Mouse (Mus musculus): ENCODE results near the gene Agmo. TPM values are rescaled to one million over a fixed set of nuclear protein-coding genes. Genes with fewer than 3 reads are reported as not detected.

Gene Agmo
- total and polyA plus RNA-seq, 3 experiments: 0.08 TPM; not detected in 2

DNA sequence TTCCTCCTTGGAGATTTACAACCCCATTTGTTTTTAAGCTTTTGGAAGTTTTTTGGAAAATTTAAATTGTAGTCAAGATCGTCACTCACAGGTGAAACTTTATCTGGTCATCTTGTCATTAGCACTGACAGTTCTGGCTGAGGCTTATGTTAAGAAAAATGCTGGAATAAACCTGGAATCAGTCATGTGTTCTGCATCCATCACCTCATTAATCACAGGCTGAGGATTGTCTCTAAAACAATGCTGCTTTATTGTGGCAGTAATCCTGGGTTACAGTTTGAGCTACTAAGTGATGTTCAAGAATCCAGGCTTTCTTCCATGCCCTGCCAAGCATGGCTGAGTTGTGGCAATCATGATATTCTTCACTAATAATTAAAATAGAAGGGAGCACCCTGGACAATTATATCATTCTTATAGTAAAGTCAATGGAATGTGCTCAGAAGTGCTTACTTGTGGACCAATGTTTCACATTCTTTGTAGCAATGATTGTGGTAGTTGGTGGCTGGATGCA lies 65.6 kb downstream of the Agmo start:
- no peak overlapping the region for H3K27ac ChIP-seq (ENCODE audit: control insufficient read depth, low read depth, low read length)
- H3K9me3 ChIP-seq (replicated peaks; ENCODE audit: insufficient read depth, low read length): no peaks in the 10 kb centered on the region
- H3K36me3 ChIP-seq (ENCODE audit: control insufficient read depth in 1 of 2, insufficient read depth in 2 of 2, low read length in 2 of 2): no peaks in the 10 kb centered on the region

DNA sequence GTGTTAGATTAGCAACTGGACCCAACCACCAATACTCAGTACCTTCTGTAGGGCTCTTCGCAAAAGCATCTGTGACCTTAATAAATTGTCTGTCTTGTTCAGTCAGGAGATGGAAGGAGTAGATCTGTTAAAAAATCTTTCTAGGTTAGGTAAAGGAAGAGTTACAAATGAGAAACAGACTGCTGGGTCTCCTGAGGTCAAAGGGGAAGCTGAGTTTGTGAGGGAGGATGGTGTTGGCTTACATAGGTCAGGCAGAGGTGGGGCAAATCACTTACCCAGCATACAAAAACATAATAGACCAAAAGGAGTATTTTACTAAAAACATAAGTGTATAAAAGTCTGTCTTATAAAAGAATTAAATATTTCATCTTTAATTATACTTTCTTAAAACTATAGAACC lies 69.3 kb downstream of the Agmo start:
- Histone ChIP-seq H3K27me3 (ENCODE audit: control insufficient read depth in 1 of 2, insufficient read depth in 2 of 2, low read length in 2 of 2) (no peaks in the 10 kb centered on the region; a peak in 1 of 4 replicates), H3K79me2 (ENCODE audit: control insufficient read depth, insufficient read depth, low read length, poor library complexity) (no peaks in the 10 kb centered on the region), H3K27ac (ENCODE audit: control insufficient read depth, low read depth, low read length) (no peak overlapping the region), H3K36me3 (ENCODE audit: control insufficient read depth in 1 of 2, insufficient read depth in 2 of 2, low read length in 2 of 2) (no peaks in the 10 kb centered on the region), H3K9me3 (replicated peaks; ENCODE audit: insufficient read depth, low read length) (no peaks in the 10 kb centered on the region), H3K9ac (ENCODE audit: control insufficient read depth, low read depth, low read length, poor library complexity, severe bottlenecking) (no peak overlapping the region), H3K4me1 (ENCODE audit: control insufficient read depth in 1 of 2, insufficient read depth in 2 of 2, low read length in 2 of 2) (no peaks in the 10 kb centered on the region), H3K4me3 (ENCODE audit: control insufficient read depth in 1 of 2, insufficient read depth in 1 of 2, low read depth in 2 of 2, low read length in 2 of 2) (no peak overlapping the region)
- TF ChIP-seq TAL1 (IDR thresholded peaks at IDR 0.05; ENCODE audit: low read length) (no peak), KAT2A (conservative IDR thresholded peaks at IDR 0.05; ENCODE audit: low read depth, low read length) (no peak), GATA1 (IDR thresholded peaks at IDR 0.05; ENCODE audit: low read depth, low read length) (no peak), POLR2AphosphoS5 (IDR thresholded peaks at IDR 0.05; ENCODE audit: borderline replicate concordance, low read depth, low read length) (no peak), HCFC1 (IDR thresholded peaks at IDR 0.05; ENCODE audit: low read depth, low read length) (no peak), MAFK (IDR thresholded peaks at IDR 0.05; ENCODE audit: borderline replicate concordance, low read depth, low read length) (no peak), E2F4 (IDR thresholded peaks at IDR 0.05; ENCODE audit: borderline replicate concordance, low read depth, low read length) (no peak), MYC (IDR thresholded peaks at IDR 0.05; ENCODE audit: low read depth, low read length) (no peak), ETS1 (IDR thresholded peaks at IDR 0.05; ENCODE audit: low read depth, low read length) (no peak), USF1 (IDR thresholded peaks at IDR 0.05; ENCODE audit: low read depth, low read length) (no peak)
- no peak for DNase-seq (ENCODE audit: low read depth, low spot score)

More for the DNA sequence above, 65.6 kb downstream of the Agmo start:
- H3K4me1 ChIP-seq (ENCODE audit: control insufficient read depth in 1 of 2, insufficient read depth in 2 of 2, low read length in 2 of 2): no peaks in the 10 kb centered on the region
- DNase-seq (ENCODE audit: low read depth, low spot score): no peak
- H3K4me3 ChIP-seq (ENCODE audit: control insufficient read depth in 1 of 2, insufficient read depth in 1 of 2, low read depth in 2 of 2, low read length in 2 of 2): no peak overlapping the region
- peaks cover 0 to 2% of the 10 kb centered on the region in 2 experiments; a peak in 1 of 4 replicates for H3K27me3 ChIP-seq (ENCODE audit: control insufficient read depth in 1 of 2, insufficient read depth in 2 of 2, low read length in 2 of 2)
- no peak overlapping the region for H3K9ac ChIP-seq (ENCODE audit: control insufficient read depth, low read depth, low read length, poor library complexity, severe bottlenecking)
- TF ChIP-seq TCF12 (IDR thresholded peaks at IDR 0.05; ENCODE audit: low read depth, low read length): no peak
- TF ChIP-seq ELF1 (IDR thresholded peaks at IDR 0.05; ENCODE audit: low read depth, low read length): no peak
- no peak for TF ChIP-seq MAX (IDR thresholded peaks at IDR 0.05; ENCODE audit: low read length)
- no peaks in the 10 kb centered on the region for H3K79me2 ChIP-seq (ENCODE audit: control insufficient read depth, insufficient read depth, low read length, poor library complexity)

DNA sequence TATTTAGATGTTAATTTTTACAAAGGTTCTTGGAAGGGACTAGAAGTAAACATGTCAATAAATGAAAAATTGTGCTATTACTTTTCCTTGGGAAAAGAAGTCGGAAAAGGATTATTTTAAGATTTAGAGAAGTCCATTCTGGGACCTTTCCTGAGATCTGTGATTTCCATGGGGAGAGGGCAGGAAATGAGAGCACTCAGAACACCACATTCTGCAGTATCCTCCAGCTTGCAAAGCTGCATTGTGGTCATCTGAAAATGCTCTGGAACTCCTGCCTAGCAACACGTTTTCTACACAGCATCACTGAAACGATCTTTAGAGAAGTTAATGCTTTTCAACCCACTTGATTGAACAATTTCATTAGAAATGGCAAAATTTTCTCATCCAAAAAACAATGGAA lies 81.4 kb downstream of the Agmo start:
- no peak overlapping the region for H3K27ac ChIP-seq (ENCODE audit: control insufficient read depth, low read depth, low read length)
- TF ChIP-seq CHD1 (IDR thresholded peaks at IDR 0.05; ENCODE audit: low read depth, low read length): no peak
- no peak for TF ChIP-seq USF1 (IDR thresholded peaks at IDR 0.05; ENCODE audit: low read depth, low read length)
- no peak for TF ChIP-seq MAX (IDR thresholded peaks at IDR 0.05; ENCODE audit: low read length)
- no peak for TF ChIP-seq USF2 (IDR thresholded peaks at IDR 0.05; ENCODE audit: borderline replicate concordance in 1 of 2, insufficient read depth in 1 of 2, low read depth in 1 of 2, low read length in 2 of 2)
- no peak for TF ChIP-seq TBP (IDR thresholded peaks at IDR 0.05; ENCODE audit: low read depth, low read length)
- TF ChIP-seq GABPA (IDR thresholded peaks at IDR 0.05; ENCODE audit: low read depth, low read length): no peak
- TF ChIP-seq ZNF384 (IDR thresholded peaks at IDR 0.05; ENCODE audit: low read depth, low read length): no peak
- TF ChIP-seq POLR2AphosphoS5 (IDR thresholded peaks at IDR 0.05; ENCODE audit: borderline replicate concordance, low read depth, low read length): no peak
- no peak for TF ChIP-seq NRF1 (IDR thresholded peaks at IDR 0.05; ENCODE audit: insufficient read depth, low read depth, low read length, poor library complexity, severe bottlenecking)
- H3K27me3 ChIP-seq (ENCODE audit: control insufficient read depth in 1 of 2, insufficient read depth in 2 of 2, low read length in 2 of 2): no peaks in the 10 kb centered on the region; a peak in 1 of 4 replicates
- H3K9me3 ChIP-seq (replicated peaks; ENCODE audit: insufficient read depth, low read length): no peaks in the 10 kb centered on the region
- H3K4me1 ChIP-seq (ENCODE audit: control insufficient read depth in 1 of 2, insufficient read depth in 2 of 2, low read length in 2 of 2): no peaks in the 10 kb centered on the region
- H3K9ac ChIP-seq (ENCODE audit: control insufficient read depth, low read depth, low read length, poor library complexity, severe bottlenecking): no peak overlapping the region
- H3K4me3 ChIP-seq (ENCODE audit: control insufficient read depth in 1 of 2, insufficient read depth in 1 of 2, low read depth in 2 of 2, low read length in 2 of 2): no peak overlapping the region
- H3K79me2 ChIP-seq (ENCODE audit: control insufficient read depth, insufficient read depth, low read length, poor library complexity): no peaks in the 10 kb centered on the region
- H3K36me3 ChIP-seq (ENCODE audit: control insufficient read depth in 1 of 2, insufficient read depth in 2 of 2, low read length in 2 of 2): no peaks in the 10 kb centered on the region
- no peak for DNase-seq (ENCODE audit: low read depth, low spot score)

Measured in MEL (cell line).